Mouse (Mus musculus) brain, adult 2 months (tissue): ENCODE data around the gene Il31.
A peak's percentile ranks its signal among the peaks of the same experiment; 100 is the strongest.
"Not testable (repeated sequence)": the region's sequence is repeated elsewhere in the genome, so short reads cannot be mapped to it uniquely, and the experiment has no call there.

Experiments used
- DNase-seq: peaks from one replicate; pipeline ENCODE4 v3.0.0; 2011; ENCODE audit warnings: low read depth, low spot score

Il31 gene

DNA sequence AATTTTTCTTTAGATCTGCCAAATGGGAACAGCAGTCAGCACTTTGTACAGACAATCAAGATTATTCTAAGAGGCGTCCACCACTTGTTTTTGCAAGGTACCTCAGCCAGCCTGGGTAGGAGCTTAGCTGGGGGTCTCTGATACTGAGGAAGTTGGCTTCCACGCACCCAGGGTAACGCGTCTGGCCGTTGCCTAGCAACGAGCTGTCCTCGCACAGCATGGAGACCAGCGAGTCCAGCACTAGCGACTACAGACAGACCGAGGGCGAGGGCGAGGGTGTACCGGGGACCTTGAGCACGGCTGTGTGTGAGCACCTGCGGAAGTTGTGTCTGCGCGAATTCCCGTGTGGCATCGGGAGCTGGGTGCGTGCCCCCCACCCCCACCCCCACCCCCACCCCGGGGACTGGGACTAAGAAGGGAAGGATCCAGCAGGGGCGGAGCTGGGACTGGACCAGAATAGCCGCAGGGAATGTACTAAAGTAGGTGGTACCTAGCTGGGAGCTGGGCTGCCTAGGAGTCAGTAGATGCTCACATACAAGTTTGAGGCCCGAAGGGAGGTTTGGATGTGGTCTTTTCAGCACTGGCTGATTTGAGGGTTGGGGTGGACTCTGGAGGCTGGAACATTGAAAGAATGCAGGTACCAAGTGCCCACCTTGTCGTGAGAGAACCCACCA, at the start of gene Il31, which contains the start of gene Lrrc43:
Il31 (minus strand) TSS at position 378 of the 674 bp plus-strand sequence.
Lrrc43 (plus strand) TSS at position 194 of the 674 bp plus-strand sequence.
- peak; percentile 36 for DNase-seq

DNA sequence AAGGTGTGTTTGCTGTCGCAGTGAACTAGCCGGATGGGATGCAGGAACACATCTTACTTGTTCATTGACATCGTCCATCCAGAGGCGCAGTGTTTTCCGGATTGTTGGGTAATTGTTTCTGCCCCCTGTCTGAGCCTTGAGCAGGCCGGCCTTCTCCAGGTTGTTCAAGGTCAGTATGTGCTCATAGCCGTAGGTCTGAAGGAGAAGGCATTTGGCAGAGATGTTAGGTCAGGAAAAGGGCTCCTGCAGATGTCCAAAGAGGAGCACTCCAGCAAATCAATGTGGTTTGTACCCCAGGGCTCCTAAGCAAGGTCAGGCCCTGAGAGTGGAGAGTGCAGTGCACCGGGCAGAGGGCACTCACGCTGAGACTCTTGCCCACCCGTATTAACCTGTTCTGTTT, 44.5 kb upstream of the Il31 start:
- DNase-seq = no peak

DNA sequence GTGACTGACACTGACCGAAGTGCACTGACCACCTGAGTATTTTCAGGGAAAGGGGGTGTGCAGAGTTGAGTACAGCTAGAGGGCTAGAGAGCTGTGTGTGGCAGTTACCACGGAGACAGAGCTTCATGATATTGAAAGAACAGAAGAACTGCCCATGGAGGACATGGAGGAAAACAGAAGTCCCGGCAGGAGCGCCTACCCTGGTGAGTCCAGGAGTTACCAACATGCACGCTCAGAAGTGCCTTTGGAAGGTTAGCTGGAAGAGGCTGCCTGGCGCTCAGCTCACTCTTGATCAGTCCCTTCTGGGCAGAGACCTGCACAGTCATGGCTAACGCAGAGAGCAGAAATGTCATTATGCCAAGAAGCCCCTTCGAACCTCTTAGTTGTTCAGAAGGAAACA, 40.8 kb upstream of the Il31 start:
- DNase-seq = no peak

DNA sequence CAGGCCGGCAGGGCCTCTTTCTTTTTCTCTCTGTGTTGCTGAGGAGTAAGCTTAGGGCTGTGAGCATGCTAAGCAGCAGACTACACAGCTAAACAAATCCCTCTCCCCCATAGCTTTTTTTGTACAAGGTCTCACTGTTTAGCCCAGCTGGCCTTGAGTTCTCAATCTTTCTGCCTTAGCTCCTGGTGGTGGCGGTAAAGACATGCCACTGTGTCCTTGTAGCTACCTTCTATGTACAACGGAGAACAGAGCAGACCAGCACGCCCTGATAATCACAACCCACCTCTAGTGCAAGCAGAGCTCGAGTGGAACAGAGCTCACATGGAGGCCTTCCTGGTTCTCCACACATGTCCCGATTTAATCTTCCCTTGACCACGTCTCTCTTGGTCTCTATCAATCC, 39.4 kb upstream of the Il31 start:
- no peak for DNase-seq

DNA sequence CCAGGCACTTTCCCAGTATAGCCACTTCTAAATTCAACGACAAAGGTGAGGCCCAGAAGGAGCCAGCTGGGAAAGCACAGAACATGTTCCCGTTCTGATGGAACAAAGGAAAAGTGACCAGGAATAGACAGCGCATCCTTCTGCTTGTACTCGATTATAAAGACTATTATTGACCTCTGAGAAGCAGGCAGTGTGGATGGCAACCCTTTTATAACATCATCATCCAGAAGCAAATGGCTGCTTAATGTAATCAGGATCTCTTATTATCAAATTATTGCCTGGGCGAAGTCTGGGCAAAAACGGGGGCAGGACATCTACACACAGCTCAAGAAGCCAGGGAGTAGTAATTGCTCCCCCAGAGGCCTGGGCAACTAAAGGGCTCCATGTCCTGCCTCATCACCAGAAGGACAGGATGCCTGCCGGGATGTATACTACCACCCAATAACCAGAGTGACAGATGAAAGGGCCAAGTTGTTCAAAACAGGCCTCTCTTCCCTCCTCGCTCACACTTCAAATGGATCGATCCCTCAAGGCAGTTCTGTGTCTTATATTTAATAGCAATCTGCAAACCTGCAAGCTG, 36.7 kb upstream of the Il31 start:
- no peak for DNase-seq

DNA sequence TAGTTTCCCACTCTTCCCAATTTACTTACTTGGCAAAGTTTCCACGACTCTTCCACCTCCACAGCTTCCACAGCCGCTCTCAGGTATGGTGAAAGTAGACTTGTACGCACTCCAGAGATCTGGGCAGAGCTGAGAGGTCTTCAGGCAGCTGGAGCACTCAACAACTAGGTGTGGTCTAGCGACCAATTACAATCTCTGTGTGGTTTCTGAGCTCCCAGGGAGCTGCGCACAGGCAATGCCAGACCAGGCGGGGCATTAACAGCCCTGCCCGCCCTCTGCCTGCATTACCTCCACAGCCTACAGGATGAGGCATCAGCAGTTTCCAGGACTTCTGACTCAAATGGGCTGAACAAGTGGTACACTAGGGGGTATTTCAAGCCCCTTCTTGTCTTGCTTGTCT, 36.0 kb upstream of the Il31 start, which contains the start of gene Gm49027:
Gm49027 (minus strand) TSS at position 208 of the 400 bp plus-strand sequence.
- DNase-seq = no peak

DNA sequence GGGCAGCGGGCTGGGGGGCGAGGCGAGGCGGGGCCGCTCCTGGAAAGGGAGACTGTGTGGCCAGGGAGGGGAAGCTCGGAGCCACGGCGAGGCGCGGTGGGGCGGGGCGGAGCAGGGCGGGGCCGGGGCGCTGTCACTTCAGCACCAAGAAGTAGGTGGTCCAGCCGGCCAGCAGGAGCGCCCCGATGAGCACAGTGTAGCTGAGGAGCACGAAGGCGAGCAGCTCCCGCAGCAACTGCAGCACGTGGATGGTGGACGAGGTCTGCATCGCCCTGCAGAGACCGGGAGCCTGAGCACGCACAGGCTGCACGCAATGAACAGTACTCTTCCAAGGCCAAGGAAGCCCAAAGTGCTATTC, 35.1 kb upstream of the Il31 start:
- no peak for DNase-seq

DNA sequence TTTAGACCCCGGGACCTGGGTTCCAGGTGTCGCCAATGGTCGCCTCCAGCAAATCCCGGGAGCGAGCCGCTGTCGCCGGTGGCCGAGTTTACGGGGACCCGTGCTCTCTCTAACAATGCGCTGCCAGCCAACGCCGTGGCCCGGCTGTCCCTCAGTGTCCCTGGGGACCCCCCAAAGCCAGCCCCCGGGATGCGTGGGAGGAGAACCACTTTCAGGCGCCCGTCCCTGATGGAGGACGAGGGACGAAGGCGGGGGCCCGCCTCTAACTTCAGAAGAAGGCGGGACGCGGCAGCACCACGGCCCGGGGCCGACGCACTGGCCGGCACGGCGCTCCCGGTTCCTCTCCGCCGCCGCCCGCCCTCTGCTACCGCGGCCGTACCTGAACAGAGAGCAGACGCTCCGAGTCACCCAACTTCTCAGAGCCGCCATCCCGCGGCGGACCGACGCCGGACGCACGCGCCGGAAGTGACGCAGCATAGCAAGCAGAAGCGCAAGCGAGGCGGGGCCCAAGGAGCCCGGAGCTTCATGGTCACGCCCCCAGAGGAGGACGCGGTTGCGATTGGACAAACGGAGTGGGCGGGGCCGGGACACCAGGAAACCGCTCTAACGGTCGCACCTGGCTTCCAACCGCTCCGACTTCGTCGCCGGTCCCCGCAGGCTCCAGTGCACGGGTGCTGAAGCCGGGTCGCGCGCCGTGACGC, 34.6 kb upstream of the Il31 start, which contains the start of gene Diablo:
Diablo (minus strand) TSS at position 485 of the 701 bp plus-strand sequence.
- DNase-seq = peak; percentile 99

DNA sequence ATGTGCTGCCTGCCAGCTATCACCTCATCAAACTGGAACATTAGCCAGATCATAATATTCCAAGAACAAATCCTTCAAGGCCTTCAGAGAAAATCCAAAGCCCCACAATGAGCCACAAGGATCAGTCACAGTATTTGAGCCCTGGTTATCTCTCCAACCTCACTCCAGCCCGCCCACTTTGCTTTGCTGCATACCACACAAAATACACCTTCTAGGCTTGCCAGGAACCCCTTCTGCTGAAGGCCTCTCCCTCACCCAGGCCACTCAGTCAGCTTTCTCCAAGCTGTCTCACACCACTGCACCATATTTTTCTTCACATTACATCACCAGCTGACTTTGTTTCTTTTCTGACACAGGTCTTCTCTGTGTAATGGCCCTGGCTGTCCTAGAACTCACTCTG, 32.9 kb upstream of the Il31 start:
- DNase-seq = no peak

DNA sequence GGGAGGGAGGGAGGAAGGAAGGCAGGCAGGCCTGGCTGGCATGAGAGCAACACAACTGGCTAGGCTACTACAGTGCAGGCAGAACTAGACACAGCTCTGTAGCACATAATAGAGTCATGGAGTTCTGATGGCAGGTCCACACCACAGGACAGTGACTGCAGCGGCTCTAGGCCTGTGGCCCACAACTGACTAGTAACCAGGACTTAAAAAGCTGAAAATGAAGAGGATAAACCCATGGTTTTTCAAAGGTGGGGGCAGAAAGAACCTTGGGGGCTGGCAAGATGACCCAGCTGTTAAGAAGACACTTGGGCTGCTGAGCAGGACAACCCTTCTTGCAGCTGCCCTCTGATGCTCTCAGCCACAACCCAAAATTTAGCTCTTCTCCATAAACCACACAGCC, 32.3 kb upstream of the Il31 start:
- no peak for DNase-seq

DNA sequence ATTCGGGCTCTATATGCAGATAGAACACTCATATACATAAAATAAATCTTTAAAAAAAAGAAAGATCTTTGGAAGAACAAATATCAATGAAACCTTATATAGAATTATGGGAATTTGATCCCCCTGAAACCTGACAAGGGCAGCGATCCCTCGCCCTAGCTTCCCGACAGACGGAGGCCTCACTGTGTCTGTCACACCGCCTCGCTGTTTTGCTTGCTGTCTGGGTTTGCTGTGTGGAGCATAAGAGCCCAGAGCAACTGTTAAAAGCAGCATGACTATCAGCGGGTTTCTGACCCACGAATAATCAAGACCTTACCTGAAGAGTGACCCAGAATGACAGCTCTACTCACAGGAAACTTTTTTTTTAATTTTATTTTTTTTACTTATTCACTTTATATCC, 31.4 kb upstream of the Il31 start:
- DNase-seq = no peak

DNA sequence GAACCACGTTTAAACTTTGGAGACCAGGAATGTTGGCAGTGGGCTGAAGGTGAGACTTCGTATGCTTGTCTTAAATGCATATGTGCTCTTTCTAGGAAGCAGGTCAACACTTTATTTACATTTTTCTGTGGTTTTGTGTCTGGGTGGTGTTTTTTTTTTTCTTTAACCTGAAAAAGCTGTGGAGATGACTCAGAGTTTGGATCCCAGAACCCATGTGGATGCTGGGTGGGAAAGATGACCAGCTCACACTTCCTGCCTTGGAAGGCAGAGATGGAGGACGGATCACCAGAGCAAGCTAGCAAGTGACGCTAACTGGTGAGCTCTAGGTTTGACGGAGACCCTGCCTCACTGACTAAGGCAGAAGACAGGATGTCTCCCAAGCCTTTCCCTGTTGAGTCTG, 25.6 kb upstream of the Il31 start:
- DNase-seq = peak; percentile 35

DNA sequence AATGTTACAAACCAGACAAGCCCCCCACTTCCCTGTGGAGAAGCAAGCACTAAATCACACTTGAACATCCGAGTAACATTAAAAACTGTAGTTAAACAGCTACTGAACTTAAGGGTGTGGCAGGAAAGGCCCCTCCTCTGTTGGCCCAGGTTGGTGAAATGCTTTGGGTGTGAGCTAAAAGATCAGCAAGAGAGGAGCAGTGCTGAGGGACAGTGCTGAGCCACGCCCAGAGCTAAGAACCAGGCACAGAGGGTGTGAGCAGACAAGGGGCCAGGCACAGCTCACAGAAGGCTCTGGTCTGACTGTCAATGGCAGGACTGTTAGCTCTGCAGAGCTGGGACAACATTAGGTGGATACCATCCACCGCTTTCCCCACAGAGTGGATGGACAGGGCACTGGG, 22.8 kb upstream of the Il31 start:
- no peak for DNase-seq

DNA sequence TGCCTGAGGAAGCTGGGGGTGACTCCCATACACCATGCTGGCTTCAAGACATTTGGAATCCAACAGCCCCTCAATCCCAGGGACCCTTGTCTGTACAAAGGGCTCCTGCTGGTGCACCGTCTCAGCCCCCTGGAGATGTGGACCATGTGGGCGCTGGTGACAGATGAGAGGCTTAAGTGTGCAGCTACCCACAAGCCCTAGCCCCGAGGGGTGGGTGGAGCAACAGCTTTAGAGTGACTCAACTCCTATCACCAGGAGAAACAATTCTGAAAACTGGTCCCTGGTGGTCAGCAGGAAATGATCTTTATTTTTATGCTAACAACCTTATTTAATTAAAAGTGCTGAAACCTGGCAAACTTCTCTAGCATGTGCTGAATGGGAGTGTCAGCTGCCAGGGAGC, 22.1 kb upstream of the Il31 start:
- not testable (repeated sequence) for DNase-seq

DNA sequence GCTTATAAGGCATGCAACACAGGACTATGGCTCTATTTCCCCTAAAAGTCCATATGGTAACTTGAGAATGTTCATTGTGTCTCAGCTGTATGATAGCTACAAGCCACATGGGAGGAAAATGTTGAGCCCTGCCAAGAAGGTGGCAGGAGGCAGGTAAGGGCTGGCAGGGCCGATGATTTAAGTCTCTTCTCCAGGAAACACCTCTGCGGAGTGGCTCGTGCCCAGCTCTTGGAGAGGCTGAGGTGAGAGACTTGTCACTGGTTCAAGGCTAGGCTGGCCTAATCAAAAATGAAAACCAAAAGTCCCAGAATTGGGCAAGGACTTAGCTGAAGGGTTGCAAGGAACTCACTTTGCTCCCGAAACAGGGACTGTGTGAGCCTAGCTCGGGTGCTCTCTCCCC, 20.9 kb upstream of the Il31 start, which contains the start of gene B3gnt4:
B3gnt4 (plus strand) TSS at position 301 of the 400 bp plus-strand sequence.
- no peak for DNase-seq

DNA sequence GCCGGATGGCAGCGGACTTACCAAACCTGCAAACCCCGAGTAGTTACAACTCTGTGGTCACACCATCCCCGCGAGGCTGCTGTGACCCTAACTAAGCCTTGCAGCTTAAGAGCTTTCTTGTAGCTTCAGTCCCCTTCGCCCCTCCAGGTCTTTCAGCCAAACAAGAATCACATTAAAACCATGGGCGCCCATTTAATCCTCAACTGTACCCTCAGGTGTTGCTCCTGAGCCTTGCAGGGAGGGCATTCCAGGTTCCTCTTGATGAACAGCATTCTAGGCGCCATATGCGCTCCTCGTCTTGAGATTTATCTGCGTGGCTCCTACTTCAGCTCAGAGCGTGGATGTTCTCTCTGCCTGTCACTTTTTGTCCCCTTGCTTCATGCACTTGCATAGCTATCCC, 19.6 kb upstream of the Il31 start:
- DNase-seq = no peak

DNA sequence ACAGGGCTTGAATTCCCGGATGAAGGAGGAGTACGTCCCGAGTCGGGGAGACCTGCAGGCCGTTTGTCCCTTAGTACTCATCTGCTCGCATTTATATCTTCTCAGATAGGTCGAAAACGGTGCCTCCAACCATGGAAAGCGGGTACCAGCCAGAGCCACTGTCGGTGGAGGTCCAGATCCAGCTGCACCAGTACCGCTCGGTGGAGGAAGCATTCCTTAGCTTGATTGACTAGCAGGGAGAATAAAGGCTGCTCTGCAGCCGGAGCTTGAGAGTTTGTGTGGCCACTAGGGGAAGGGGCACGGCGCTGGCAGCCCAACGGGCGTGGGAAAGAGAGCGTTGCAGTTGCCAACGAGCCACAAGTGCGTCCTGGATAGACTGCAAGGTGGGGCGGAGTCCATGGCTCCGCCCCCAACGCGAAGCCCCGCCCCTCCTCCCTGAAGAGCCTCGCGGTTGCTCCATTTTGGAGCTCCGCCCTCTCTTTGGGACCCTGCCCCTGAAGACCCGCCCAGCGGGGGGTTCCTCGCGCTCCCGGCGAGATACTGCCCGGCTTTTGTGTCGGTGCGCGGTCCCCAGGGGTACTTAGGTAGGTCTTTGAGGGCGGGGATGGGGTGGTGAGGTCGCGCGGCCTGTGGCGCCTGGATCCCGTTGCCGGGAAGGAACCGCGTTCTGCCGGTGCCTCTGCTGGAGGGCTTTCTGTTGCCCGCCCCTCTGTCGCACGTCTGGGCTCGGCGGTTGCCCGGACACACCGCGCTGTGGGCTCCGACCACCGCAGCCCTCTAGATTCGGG, 18.8 kb upstream of the Il31 start:
- DNase-seq = peak; percentile 87

DNA sequence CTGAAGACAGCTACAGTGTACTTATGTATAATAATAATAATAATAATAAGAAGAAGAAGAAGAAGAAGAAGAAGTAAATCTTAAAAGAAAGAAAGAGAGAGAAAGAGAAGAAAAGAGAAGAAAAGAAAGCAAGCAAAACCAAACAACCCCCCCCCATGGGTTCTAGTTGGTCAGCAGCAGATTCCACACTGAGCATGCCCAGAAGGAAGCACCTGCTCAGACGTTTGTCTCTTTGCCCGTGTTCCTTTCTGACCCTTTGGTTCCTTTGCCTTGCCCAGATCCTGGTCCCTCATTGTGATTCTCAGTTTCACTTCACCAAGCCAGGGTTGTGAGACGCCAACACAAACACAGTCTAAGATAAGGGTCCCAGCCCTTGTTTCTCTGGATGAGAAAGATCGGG, 12.7 kb upstream of the Il31 start:
- DNase-seq = no peak

DNA sequence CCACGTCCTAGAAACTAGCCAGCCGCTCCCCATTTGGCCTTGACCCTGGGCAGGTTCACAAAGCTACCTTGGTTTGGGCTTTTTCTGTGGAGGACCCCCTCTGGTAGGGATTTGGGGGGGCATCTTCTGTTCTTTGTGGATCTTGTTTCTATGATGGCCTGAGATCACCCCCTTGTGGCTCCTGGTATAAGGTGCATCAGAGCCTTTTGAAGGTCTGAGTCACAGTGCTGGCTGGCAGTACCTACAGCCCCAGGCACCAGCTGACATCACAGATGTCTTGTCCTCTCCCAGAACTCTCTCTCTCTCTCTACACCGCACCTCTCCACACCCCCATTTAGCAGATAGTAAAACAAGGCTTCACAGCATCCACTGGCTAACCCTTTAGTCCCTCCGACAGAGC, 10.4 kb upstream of the Il31 start:
- peak; percentile 92 for DNase-seq

DNA sequence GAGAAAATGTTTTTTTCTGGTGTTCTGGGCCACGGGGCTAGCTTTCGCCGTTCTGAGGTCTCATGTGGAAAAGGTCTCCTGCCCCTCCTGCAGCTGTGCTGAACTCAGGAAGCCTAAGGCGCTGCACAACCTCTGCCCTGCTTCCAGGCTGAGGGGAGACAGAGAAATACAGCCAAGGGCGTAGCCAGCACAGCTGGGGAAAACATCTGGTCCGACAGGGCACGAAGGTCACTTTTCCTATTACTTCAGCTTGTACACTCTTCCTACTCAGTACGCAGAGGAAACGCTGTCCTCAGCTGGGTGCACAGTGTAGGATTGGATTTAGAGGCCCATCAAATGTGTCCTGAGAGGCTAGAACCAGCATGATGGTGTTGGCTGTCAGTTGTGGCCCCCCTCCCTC, 646 bp upstream of the Il31 start:
- DNase-seq = no peak

DNA sequence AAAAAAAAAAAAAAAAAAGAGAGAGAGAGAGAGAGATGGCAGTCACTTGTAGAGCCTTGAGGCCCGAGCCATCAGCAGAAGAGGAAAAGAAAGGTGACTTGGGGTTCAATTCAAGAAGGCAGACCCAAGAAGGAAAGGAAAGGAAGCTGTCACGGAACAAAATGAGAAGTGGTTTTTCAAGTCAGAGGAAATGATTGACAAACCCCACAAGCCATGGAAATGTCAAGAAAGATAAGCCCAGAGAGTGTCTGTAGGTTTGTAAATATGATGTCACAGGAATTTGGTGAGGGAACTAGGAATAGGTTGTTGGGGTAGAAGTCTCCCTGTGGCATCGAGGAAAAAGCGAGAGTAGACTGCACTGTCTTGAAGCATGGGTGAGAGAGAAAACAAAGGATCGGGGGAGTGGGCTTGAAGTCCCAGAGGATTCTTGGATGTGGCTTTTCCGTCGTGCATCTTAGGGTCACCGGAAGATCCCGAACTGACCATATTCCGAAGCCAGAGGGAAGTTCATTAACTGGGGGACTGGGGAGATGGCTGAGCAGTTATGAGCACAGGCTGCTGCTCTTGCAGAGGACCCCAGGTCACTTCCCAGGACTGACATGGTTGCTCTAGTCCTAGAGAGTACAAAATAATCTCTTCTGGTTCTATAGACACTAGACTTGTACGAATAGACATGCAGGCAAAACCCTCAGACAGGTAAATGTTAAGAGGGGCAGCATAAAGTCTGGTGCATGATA, 1.5 kb downstream of the Il31 start:
- DNase-seq = no peak
